Mouse (Mus musculus) megakaryocyte progenitor cell, adult 5-6 weeks (primary cell): ENCODE measurements around the gene Kcnj10. TPM values are rescaled to one million over a fixed set of nuclear protein-coding genes. Genes with fewer than 3 reads are reported as not detected.
A peak's percentile ranks its signal among the peaks of the same experiment; 100 is the strongest.

Source experiments
- ATAC-seq: replicated peaks from 2 replicates; pipeline ENCODE4 v1.8.0; 2016; ENCODE audit warnings: mild to moderate bottlenecking, moderate TSS enrichment, inconsistent platforms; ENCODE audit not compliant: poor library complexity
- total RNA-seq, 2 experiments: library from RNA; stranded (forward) in 1 of 2; stranded (reverse) in 1 of 2; fragments of 157-497, 149-512 nt in 1 of 2; fragments of 200-1000 nt in 1 of 2; gene quantifications; 2 replicates each; pipeline versions ENCODE4 v1.2.3 to v1.2.4; 2015 to 2017

Gene Kcnj10
- total RNA-seq, 2 experiments from 2014 or later: 0.04 to 0.20 TPM

DNA sequence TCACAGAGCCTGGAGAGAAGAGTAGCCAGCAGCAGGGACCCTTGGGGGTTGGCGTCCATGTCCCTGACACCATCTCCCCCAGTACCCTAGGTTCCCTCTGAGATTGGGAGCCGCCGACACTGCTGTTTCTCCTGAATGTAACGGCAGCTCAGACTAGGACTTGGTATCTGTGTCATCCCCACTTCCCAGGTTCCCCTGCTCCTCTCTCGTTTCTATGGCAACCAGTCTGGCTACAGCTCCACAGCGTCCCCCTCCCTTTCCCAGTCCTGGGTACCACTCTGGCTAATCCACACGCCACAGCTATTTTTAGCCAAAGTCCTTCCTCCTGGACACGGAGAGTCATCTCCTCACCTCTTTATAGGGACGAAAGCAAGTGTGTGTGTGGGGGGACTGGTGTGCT is 11.9 kb upstream of the Kcnj10 start, which contains the start of gene Kcnj9:
Gene Kcnj9 (minus strand): TSS at position 188 of the 400 bp plus-strand sequence.
- ATAC-seq: no peak

DNA sequence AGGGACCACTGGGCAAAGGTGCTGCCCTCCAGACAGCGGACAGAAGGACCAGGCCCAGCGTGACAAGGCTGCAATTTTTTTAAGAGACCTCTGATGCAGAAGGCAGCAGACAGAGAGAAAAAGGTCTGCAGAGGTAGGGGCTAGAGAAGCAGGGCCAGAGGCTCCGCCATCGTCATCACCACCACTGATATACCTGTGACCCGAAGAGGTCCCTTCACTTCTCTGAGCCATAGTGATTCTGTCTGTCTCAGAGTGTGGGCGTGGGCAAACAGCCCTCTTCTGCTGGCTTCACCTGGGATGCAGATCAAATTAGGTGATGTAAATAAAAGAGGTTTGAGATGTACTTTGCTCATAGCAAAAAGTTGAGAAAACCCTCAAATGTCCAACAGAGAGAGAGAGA is 11.4 kb upstream of the Kcnj10 start:
- no peak for ATAC-seq

DNA sequence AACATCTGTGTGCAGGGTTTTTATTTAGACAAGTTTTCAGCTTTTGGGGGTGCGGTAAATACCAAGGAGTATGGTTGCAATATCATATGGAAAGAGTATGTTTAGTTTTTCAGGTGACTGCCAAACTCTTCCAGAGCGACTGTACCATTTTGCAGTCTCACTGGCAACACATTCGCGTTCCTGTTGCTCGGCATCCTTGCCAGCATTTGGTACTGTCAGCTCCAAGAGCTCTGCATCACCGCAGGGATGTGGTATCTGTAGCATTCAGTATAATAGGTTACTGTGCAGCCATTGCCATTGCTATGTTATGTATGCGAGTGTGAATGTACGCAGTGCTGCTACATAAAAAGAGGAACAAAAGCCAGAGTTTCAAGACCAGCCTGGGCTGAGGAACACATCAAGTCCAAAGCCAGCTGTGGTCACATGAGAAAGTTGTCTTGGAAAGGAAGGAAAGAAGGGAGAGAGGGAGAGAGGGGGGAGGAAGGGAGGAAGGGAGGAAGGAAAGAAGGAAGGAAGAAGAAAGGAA is 9.5 kb upstream of the Kcnj10 start:
- peak; percentile 48 for ATAC-seq

DNA sequence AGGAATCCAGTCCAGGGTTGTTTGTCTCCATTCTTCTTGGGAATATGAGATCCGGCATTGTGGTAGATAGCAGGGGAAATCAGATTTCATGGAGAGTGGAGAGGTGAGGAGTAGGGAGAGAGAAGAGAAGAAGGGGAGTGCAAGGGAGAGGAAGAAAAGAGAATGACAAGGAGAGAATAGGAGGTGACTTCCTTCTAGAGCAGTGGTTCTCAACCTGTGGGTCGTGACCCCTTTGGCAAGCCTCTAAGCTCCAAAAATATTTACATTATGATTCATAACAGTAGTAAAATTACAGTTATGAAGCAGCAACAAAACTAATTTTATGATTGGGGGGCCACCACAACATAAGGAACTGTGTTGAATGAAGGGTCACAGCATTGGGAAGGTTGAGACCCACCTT is 8.1 kb upstream of the Kcnj10 start:
- ATAC-seq: no peak

DNA sequence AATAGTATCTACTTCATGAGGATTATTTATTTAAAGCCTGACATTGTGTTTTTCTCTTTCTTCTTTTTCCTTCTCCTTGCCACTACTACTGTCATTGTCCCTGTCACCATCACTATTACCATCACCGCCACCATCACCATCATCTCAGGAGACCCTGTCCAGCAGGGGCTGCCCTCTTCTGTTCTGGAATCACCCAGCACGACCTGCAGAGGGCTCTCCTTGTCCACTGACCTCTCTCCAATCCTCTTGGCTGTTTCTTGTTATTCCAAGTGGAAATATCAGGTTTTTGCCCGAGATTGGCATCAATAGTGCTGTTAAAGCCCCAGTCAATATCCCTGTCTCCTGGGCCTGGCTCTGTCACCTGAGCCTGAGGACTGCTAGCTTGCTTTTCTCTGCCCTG is 7.5 kb upstream of the Kcnj10 start:
- ATAC-seq: no peak

DNA sequence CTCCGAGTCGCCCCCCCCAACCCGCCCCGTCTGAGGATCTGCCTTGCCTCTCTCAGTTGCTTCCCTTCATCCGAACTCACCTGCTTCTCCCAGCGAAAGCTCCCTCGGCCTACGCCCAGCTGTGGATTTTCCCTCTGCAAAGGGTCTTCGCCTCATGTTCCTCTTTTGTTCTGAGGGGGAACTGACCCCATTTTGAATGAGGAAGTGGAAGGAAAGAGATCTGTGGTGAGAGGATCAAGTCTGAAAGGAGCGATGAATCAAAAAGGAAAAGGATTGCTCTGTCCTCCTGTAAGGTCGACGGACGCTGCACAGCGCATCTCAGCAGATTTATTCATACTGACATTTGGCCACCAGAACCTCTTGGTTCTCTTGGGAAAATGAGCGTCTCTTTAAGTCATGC is 5.2 kb upstream of the Kcnj10 start:
- peak; percentile 68 for ATAC-seq

DNA sequence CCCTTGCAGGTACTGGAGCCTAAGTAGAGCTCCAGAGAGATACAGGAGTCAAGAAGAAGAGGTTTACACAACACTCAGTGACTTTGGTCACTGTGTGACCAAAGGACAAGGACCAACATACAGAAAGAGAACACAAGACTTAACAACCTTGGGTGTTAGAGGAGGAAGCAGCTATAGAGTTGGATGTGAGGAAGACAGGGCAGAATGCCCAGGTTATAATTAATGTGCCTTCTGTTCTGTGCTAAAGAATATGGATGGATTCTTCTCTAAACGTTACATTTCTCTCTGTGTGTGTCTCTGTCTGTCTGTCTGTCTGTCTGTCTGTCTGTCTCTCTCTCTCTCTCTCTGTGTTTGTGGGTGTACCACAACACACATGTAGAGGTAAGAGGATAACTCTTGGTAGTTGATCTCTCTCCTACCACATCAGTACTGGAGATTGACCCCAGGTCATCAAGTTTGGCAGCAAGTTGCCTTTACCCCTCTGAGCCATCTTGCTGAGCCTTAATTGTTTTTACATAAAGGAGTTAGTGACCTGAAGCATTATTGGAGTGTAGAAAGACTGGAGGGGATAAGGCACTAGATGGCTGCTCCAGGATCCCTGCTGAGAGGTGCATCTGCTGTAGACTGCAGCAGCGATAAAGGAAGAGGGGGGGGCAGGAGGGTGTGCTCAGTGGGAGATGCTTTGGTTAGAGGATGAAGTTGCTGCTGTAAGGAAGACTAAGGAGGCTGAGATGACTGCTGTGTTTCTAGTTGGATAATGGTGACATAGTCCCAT is 3.4 kb upstream of the Kcnj10 start:
- no peak for ATAC-seq

DNA sequence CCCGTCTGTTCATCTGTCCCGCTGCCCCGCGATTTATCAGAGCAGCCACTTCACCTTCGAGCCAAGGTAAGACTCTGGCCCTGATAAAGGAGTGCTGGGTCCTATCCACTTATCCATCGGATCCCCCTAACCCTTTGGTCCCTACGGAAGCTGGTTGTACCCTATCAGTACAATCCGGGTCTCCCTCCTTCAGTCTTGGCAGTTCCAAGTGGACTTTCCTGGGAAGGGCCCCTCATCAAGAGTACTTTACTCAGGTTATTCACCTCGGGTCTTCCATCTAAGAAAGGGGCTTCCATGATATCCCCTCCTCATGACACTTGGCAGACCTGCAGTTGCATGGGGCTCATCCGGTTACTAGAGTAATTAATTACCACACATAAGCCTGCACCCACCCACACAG is 376 bp downstream of the Kcnj10 start:
- no peak for ATAC-seq

DNA sequence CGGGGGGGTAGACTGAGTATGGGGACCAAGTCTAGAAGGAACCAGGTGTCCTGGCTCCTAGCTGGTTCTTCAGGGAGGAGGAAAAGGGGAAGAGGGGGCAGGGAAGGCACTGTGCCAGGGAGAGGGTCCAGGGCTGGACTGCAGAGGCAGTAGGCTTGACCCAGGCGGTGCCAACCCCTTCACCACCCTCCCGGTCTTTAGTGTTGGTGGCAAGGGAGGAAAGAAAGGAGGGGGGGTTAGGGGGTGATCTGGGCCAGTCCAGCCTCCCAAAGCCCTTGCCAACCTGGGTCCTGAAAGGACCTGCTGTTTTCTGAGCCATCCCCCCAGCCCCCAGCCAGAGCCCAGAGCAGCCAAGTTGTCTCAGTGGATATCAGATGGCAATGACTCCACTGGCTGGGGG is 1.7 kb downstream of the Kcnj10 start:
- ATAC-seq: no peak

DNA sequence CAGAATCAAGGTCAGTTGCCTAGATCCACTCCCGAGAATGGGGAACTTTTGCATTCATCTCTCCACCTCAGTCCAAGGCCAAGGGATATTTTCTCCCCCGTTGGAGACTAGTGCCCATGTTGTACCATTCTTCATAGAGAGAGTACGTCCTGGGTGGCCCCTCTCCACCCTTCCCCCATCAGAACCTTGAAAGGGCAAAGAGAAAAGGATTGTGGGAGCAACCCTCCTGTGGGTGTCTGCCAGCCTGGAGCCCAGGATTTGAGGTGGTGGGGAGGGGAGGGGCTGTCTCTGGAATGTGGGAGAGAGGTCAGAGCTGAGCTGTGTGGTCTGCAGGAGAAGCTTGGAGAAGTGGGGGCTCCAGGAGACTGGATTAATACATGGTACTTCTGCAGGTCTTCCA is 2.9 kb downstream of the Kcnj10 start:
- no peak for ATAC-seq

DNA sequence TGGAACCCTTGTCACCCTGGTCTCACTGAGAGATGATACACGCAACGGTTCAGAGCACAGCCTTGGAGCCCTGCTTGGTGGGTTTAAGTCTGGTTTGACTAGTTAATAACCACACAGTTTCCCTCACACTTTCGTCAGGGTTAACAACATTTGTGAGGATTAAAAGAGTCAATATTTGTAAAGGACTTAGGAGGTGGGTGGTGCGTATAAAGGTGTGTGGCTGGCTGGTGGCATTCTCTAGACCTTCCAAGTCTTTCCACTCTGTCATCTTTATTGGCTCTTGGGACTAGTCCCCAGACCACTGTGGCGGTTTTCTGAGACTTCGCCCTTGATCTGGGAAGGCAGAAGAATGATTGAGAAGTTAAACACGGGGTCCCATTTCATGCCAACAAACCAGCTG is 3.8 kb downstream of the Kcnj10 start:
- no peak for ATAC-seq

DNA sequence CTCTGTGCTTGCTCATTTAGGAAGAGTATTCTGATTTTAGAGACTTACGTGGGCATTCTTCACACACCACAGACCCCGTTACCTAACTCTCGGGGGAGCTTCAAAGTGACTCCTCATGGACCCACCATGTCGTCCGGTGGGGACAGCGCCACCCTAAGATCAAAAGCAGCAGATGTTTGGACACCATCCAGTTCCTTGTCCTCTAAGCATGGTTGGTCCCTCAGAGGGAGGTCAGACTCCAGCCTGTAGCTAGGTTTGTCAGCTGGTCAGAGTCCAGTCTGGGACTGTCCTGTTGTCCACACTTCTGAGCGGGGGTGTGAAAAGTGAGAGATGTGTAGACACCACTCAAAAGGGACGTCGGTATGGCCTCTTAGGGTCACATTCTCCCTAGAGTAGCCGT is 5.7 kb downstream of the Kcnj10 start:
- ATAC-seq: no peak

DNA sequence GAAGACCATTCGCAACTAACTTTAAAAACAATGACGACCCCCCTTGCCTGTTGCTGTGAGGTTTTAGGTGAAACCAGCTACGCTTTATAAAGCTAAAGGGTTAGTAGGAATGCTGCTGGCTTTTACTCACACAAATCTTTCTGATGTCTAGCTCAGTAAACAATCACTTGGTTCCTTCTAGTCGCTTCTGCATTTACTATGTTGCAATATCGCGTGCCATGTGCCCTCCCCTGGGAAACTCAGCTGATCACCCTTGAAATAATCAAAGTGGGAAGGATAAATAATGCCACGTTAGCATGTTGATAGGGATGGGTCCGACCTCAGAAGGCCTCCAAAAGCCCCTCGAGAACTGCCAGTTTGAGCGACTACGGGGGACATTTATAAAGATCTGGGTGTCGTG is 6.4 kb downstream of the Kcnj10 start:
- ATAC-seq: peak; percentile 46

DNA sequence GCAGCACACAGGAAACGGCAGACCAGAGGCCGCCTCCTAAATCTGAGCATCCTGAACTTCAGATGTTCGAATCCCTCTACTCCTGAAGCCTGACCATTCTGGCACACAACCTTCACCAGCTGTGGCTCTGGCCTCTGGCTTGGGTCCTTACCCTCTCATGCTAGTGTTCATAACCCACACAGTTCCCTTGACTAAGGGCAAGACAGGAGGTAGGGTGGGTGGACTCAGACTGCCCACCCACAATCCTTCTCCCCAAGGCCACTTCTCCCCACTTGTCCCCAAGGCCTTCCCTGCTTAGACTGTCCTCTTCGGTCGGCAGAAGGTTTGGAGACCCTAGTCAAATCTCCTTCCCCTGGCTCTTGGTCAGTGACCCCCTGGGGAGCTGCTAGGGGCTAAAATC is 8.5 kb downstream of the Kcnj10 start:
- no peak for ATAC-seq

DNA sequence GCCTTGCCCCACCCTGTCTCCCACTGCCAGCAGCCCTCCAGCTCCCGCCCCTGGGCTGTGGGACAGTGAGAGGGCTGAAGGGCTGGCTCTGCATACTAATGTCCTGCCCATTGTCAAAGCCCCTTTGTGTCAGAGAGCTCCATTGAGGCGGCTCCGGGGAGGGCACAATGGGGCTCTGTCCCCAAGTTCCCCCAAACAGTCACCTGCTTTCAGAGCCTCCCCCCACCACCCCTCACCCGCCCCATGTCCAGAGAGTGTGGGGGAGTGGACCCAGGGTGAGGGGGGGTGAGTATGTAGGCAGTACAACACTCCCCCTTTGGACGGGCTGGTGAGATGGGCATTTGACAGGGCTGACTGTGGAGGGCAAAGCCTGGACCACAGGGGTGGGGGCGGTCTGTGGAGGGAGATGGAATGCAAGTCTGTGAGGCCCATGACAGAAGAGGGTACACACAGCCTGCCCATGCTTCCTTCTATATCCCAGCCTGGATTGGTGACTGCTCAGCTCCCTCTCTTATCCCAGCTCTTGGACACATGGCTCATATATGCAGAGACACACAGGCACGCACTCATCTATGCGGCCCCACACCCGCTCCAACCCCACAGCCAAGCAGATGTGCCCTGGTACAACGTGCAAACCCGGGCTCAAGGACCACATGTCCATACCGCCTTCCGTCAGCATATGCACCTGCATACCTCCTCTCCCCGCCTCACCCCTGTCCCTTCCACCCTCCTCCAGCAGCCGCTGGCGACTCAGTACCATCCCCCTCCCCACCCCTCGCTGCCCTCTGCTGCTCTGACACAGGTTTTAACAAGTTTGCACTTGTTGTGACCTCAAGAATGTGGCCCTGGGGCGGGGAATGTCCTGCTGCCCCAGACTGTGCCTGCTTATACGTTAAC is 9.2 kb downstream of the Kcnj10 start:
- no peak for ATAC-seq

DNA sequence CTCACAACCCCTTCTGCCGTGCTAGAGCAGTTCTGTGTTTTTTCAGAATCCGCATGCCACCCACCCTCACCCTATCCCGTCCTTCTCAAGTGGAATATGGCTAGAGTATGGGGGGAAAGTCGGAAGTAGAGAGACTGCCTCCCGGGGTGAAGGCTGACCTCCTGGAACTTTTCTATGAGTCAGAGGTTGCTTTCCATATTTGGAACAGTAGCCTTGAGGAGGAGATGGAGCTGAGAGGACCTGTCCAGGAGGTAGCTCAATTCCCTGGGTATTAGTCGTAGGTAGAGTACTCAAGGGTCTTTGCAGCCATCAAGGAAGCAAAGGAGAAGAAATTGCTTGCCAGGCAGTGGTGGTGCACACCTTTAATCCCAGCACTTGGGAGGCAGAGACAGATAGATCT is 11.0 kb downstream of the Kcnj10 start:
- ATAC-seq: no peak

DNA sequence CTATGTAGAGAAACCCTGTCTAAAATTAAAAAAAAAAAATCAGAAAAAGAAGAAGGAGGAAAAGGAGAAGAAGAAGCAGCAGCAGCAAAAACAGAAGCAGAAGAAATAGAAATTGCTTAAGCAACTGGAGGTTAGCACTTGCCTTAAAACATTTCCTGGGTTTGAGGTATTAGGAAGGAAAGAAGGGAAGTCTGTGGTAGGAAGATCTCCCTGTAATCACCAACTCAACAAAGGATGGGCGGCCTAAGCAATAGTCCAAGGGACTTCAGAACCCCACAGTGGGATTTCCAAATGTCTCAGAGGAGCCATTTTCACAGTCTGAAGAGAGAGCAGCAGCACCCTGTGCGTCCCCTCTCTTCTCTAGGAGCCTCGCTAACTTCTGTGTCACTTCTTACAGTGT is 11.4 kb downstream of the Kcnj10 start:
- peak; percentile 82 for ATAC-seq

DNA sequence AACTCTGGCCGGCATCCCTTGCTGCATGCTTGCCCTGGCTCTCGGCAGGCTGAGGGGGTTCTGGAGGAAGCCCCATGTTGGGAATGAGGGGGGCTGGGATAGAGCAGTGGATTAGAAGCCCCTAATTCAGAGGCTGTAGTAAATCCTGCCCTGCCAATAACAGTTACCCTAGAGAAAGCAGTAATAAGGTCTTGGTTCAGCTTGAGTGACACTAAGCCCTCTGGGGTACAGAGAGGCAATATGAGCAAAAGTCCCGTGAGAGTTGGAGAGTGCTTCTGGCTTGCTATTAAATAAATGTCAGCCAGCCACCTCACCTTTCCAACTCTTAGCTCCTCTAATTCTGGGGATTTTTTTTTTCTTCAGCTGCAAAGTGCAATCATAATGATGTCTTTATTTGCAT is 14.3 kb downstream of the Kcnj10 start:
- ATAC-seq: no peak

DNA sequence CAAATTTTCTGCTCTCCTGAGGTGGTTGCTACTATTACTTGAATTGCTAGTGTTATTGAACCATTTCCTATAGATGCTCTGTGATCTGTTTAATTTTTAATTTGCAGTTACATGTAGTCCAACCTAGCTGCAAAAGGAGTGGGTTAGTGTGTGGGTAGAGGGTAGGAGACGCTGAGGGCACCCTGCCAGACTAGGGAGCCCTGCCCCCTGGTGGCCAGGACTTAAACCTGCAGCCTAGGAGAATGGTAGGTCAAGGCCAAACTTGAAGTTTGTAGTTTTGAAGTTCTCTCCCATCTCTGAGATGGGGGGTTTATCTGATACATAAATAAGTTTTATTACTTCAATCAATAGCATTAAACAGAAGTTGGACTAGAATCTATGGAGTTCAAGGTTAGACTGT is 16.5 kb downstream of the Kcnj10 start:
- peak; percentile 97 for ATAC-seq

DNA sequence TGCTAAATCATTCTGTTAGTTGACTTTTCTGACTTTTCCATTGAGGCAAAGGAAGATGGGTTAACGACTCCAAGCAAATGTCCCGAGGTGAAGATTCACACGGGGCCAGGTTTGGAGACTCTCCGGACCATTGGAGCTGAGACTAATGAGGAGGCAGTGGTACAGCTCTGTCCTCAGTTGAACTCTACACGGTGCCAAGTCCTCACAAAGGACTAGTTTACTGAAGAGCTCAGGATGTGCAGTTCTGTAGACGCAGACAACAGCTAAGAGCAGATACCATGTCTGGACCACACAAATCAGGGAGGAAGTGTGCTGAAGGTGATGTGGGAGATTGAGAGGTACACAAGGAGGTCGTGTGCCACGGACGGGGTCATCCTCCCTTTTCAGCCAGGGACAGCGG is 17.3 kb downstream of the Kcnj10 start:
- no peak for ATAC-seq

DNA sequence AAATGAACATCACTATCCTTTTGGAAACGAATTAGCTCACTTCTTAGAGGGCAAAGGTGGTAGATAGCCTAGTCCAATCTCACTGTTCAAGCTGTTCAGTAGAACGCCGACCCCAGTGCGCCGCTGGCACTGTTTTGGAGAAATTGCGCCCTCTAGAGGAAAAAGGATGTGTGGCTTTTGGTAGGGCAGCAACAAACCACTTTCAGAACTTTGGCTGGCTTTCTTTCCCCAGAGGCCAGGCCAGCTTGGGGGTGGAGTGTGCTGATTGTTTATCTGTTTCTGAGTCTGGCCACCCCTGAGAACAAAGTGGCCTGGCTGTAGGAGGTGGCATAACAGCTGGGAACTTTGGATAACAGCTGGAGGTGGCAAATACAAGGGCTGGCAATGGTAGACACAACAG is 23.7 kb downstream of the Kcnj10 start:
- peak; percentile 78 for ATAC-seq
